Mouse (Mus musculus): ENCODE measurements at regions not wholly inside any gene's neighbourhood (a gene's known extent, or its start where the extent isn't known, plus 50 kb on each side); places are given as distances from the start of the nearest gene placed in this dataset.

GRCm38 (mm10) chr14:80083724-80084123 lies 99.8 kb downstream of the Olfm4 start:
- DNase-seq (ENCODE audit: low spot score in 2 of 2): no peak

- DNase-seq (ENCODE audit: low spot score in 2 of 2): no peak
Measured at GRCm38 (mm10) chr14:80097238-80097637, 113.4 kb downstream of the Olfm4 start.

GRCm38 (mm10) chr14:80113115-80113687 lies 129.3 kb downstream of the Olfm4 start:
- no peak for DNase-seq (ENCODE audit: low spot score in 2 of 2)

- DNase-seq (ENCODE audit: low spot score in 2 of 2): no peak
Measured at GRCm38 (mm10) chr14:80114326-80114725, 130.4 kb downstream of the Olfm4 start.

GRCm38 (mm10) chr14:80125156-80125555 lies 141.3 kb downstream of the Olfm4 start:
- peak; percentile 29 to 63 for DNase-seq (ENCODE audit: low spot score in 2 of 2)

- DNase-seq (ENCODE audit: low spot score in 2 of 2): peak in 1 of 2 experiments; percentile 51
Measured at GRCm38 (mm10) chr14:80128181-80128580, 144.3 kb downstream of the Olfm4 start.

GRCm38 (mm10) chr14:80137541-80137940 lies 153.7 kb downstream of the Olfm4 start:
- DNase-seq (ENCODE audit: low spot score in 2 of 2): no peak

GRCm38 (mm10) chr14:80138991-80139791 lies 155.3 kb downstream of the Olfm4 start:
- DNase-seq (ENCODE audit: low spot score in 2 of 2): no peak

GRCm38 (mm10) chr14:80157002-80157401 lies 173.1 kb downstream of the Olfm4 start:
- no peak for DNase-seq (ENCODE audit: low spot score in 2 of 2)

GRCm38 (mm10) chr14:80169211-80169610 lies 185.3 kb downstream of the Olfm4 start:
- DNase-seq (ENCODE audit: low spot score in 2 of 2): no peak

- no peak for DNase-seq (ENCODE audit: low spot score in 2 of 2)
Measured at GRCm38 (mm10) chr14:80170450-80171180, 186.7 kb downstream of the Olfm4 start.

- no peak for DNase-seq (ENCODE audit: low spot score in 2 of 2)
Measured at GRCm38 (mm10) chr14:80172799-80173484, 189.1 kb downstream of the Olfm4 start.

- DNase-seq (ENCODE audit: low spot score in 2 of 2): no peak
Measured at GRCm38 (mm10) chr14:80176464-80176863, 192.6 kb downstream of the Olfm4 start.

GRCm38 (mm10) chr14:80195041-80195440 lies 211.2 kb downstream of the Olfm4 start:
- DNase-seq (ENCODE audit: low spot score in 2 of 2): no peak

GRCm38 (mm10) chr14:80212916-80213315 lies 229.0 kb downstream of the Olfm4 start:
- DNase-seq (ENCODE audit: low spot score in 2 of 2): peak; percentile 30 to 82

GRCm38 (mm10) chr14:80213666-80214065 lies 229.8 kb downstream of the Olfm4 start:
- DNase-seq (ENCODE audit: low spot score in 2 of 2): no peak

- peak; percentile 43 to 65 for DNase-seq (ENCODE audit: low spot score in 2 of 2)
Measured at GRCm38 (mm10) chr14:80215960-80216552, 232.2 kb downstream of the Olfm4 start.

GRCm38 (mm10) chr14:80232066-80232465 lies 248.2 kb downstream of the Olfm4 start:
- DNase-seq (ENCODE audit: low spot score in 2 of 2): no peak

GRCm38 (mm10) chr14:80232976-80233375 lies 249.1 kb downstream of the Olfm4 start:
- no peak for DNase-seq (ENCODE audit: low spot score in 2 of 2)

GRCm38 (mm10) chr14:80237136-80237535 lies 253.3 kb downstream of the Olfm4 start:
- DNase-seq (ENCODE audit: low spot score in 2 of 2): no peak

GRCm38 (mm10) chr14:80237552-80237951 lies 253.7 kb downstream of the Olfm4 start:
- DNase-seq (ENCODE audit: low spot score in 2 of 2): no peak
